Mouse (Mus musculus) urinary bladder, postnatal 36 days (tissue): ENCODE measurements around the gene H2al2c.
"Not testable (repeated sequence)": the region's sequence is repeated elsewhere in the genome, so short reads cannot be mapped to it uniquely, and the experiment has no call there.

Experiments used
- DNase-seq, 2 experiments: peaks; one replicate each; pipeline ENCODE4 v3.0.0; 2022; ENCODE audit warnings: low spot score in 2 of 2, mixed read lengths in 1 of 2

The H2al2c gene

GRCm38 (mm10) chrY:2598799-2599198 lies at the start of gene H2al2c:
Gene H2al2c (plus strand): TSS chrY:2599099.
- not testable (repeated sequence) for DNase-seq
